Mouse (Mus musculus) cerebellum, adult 11 months (tissue): ENCODE measurements at regions not wholly inside any gene's neighbourhood (a gene's known extent, or its start where the extent isn't known, plus 50 kb on each side); places are given as distances from the start of the nearest gene placed in this dataset.

Experiments
- DNase-seq: peaks from one replicate; pipeline ENCODE4 v3.0.0; 2022

GRCm38 (mm10) chr10:60936659-60937516 lies 105.5 kb upstream of the Unc5b start:
- DNase-seq, result no peak

- DNase-seq, result no peak
Measured at GRCm38 (mm10) chr10:60934297-60935286, 103.2 kb upstream of the Unc5b start.

GRCm38 (mm10) chr10:60933891-60934290 lies 102.5 kb upstream of the Unc5b start:
- no peak for DNase-seq

- DNase-seq, result no peak
Measured at GRCm38 (mm10) chr10:60932855-60933254, 101.5 kb upstream of the Unc5b start.

- DNase-seq, result no peak
Measured at GRCm38 (mm10) chr10:60931891-60932378, 100.6 kb upstream of the Unc5b start.

- no peak for DNase-seq
Measured at GRCm38 (mm10) chr10:60928646-60929045, 97.3 kb upstream of the Unc5b start.

GRCm38 (mm10) chr10:60928164-60928563 lies 96.8 kb upstream of the Unc5b start:
- no peak for DNase-seq

GRCm38 (mm10) chr10:60926632-60927031 lies 95.3 kb upstream of the Unc5b start:
- no peak for DNase-seq

- DNase-seq, result no peak
Measured at GRCm38 (mm10) chr10:60925644-60926043, 94.3 kb upstream of the Unc5b start.

- no peak for DNase-seq
Measured at GRCm38 (mm10) chr10:60925198-60925597, 93.8 kb upstream of the Unc5b start.

GRCm38 (mm10) chr10:60923806-60924205 lies 92.4 kb upstream of the Unc5b start:
- DNase-seq, result no peak

- DNase-seq, result no peak
Measured at GRCm38 (mm10) chr10:60920621-60921020, 89.2 kb upstream of the Unc5b start.

GRCm38 (mm10) chr10:60918020-60918419 lies 86.6 kb upstream of the Unc5b start:
- no peak for DNase-seq

- no peak for DNase-seq
Measured at GRCm38 (mm10) chr10:60914391-60914790, 83.0 kb upstream of the Unc5b start.

- no peak for DNase-seq
Measured at GRCm38 (mm10) chr10:60913456-60913900, 82.1 kb upstream of the Unc5b start.

GRCm38 (mm10) chr10:60904351-60904750 lies 73.0 kb upstream of the Unc5b start:
- no peak for DNase-seq

GRCm38 (mm10) chr10:60900992-60901391 lies 69.6 kb upstream of the Unc5b start:
- DNase-seq, result no peak

GRCm38 (mm10) chr10:60893810-60894147 lies 62.4 kb upstream of the Unc5b start:
- DNase-seq, result no peak

GRCm38 (mm10) chr10:60893130-60893809 lies 61.9 kb upstream of the Unc5b start:
- no peak for DNase-seq

- DNase-seq, result no peak
Measured at GRCm38 (mm10) chr10:60892730-60893129, 61.3 kb upstream of the Unc5b start.

- no peak for DNase-seq
Measured at GRCm38 (mm10) chr10:60891476-60892170, 60.2 kb upstream of the Unc5b start.

- DNase-seq, result no peak
Measured at GRCm38 (mm10) chr10:60889792-60890191, 58.4 kb upstream of the Unc5b start.
